In the genomic region with DNA sequence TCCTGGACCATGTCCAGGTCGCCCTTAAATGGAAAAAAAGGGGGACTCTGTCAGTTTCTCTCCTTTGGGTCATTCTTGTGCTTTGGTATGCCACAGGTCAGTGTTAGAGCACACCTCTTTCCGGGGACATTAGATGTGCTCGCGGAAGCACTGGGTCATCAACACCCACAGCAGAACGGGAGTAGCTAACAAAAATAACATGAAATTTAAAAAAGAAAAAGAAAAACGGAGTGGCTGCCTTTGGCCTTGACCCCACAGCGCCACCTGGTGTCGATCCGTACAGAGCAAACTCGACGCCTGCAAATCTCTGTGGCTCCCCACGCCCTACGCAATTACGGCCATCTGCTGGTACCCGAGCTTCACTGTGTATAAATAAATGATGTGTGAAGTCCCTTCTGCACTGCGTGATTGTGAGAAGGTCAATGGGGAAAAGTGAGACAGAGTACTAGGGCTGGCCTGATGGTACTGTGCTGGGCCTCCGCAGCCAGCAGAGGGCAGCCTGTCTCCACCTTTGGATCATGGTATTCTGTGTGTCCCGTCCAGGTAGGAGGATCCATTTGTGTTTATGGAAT, we compare ENCODE assay signal across 8 mouse cellular contexts.
DNase-seq lines count a peak whose midpoint lies in the region; ATAC-seq and TF ChIP-seq lines count a peak whose summit lies in the region.

No protein-coding gene starts in this region.

- no peaks in the 10 kb centered on the region for H3K36me3 ChIP-seq in hindbrain, embryonic 11.5 days (ENCODE audit: control insufficient read depth, insufficient read depth, low read length)
- H3K36me3 ChIP-seq in lung, embryonic 14.5 days (ENCODE audit: insufficient read depth): no peaks in the 10 kb centered on the region

- H3K27me3 ChIP-seq in hindbrain, embryonic 11.5 days (ENCODE audit: control insufficient read depth, insufficient read depth, low read length): no peaks in the 10 kb centered on the region
- H3K27me3 ChIP-seq in lung, embryonic 14.5 days (ENCODE audit: insufficient read depth, low read length): no peaks in the 10 kb centered on the region

- H3K4me2 ChIP-seq in hindbrain, embryonic 11.5 days (replicated peaks; ENCODE audit: low read depth, low read length): peak overlapping the region; percentile 25
- peak overlapping the region; percentile 49 for H3K4me2 ChIP-seq in lung, embryonic 14.5 days

- H3K27ac ChIP-seq in hindbrain, embryonic 11.5 days (ENCODE audit: low read depth, low read length): no peak overlapping the region
- no peak overlapping the region for H3K27ac ChIP-seq in lung, embryonic 14.5 days (ENCODE audit: low read depth)

- WGBS in hindbrain, embryonic 11.5 days: 15% methylated on average over 18 of the region's 18 CpGs
- WGBS in lung, embryonic 14.5 days: 9% methylated on average over 18 of the region's 18 CpGs

- no peak overlapping the region for H3K9ac ChIP-seq in hindbrain, embryonic 11.5 days (ENCODE audit: low read depth, low read length)
- no peak overlapping the region for H3K9ac ChIP-seq in lung, embryonic 14.5 days

- no peak overlapping the region; the same call in 1 of the 2 replicates for H3K4me3 ChIP-seq in hindbrain, embryonic 11.5 days (ENCODE audit: low read depth, low read length)
- peak overlapping the region; percentile 12; the same call in 1 of the 2 replicates for H3K4me3 ChIP-seq in lung, embryonic 14.5 days (ENCODE audit: low read depth, low read length)

- no peaks in the 10 kb centered on the region for H3K4me1 ChIP-seq in hindbrain, embryonic 11.5 days (replicated peaks; ENCODE audit: control insufficient read depth, insufficient read depth, low read length)
- H3K4me1 ChIP-seq in lung, embryonic 14.5 days (ENCODE audit: insufficient read depth): no peaks in the 10 kb centered on the region

- DNase-seq in ES-CJ7 (ENCODE audit: low read depth, low spot score): peak; percentile 67
- DNase-seq in brain, adult 2 months (ENCODE audit: low read depth, low spot score): peak; percentile 71
- DNase-seq in fibroblast of lung, adult 2 months (ENCODE audit: low read depth): peak; percentile 24
- DNase-seq in hindbrain, embryonic 11.5 days (ENCODE audit: low spot score): peak; percentile 79
- peak; percentile 29 for DNase-seq in layer of hippocampus, adult 9-10 months (ENCODE audit: low spot score)
- peak; percentile 88 for DNase-seq in lung, embryonic 14.5 days
- peak; percentile 50 for DNase-seq in ovary, postnatal 36 days (ENCODE audit: low spot score)
- peak; percentile 65 for DNase-seq in urinary bladder, postnatal 14 days (ENCODE audit: low spot score)

- ATAC-seq in hindbrain, embryonic 11.5 days (ENCODE audit: low FRiP score): peak; percentile 94
- ATAC-seq in lung, embryonic 14.5 days (ENCODE audit: insufficient read depth): peak; percentile 97

- H3K9me3 ChIP-seq in hindbrain, embryonic 11.5 days (ENCODE audit: control insufficient read depth, low read length): no peaks in the 10 kb centered on the region
- no peaks in the 10 kb centered on the region for H3K9me3 ChIP-seq in lung, embryonic 14.5 days (ENCODE audit: low read depth, low read length)

- TF ChIP-seq CTCF in lung, embryonic 14.5 days (IDR thresholded peaks at IDR 0.05; ENCODE audit: low read depth): peak; percentile 86

Comparison
In these comparisons a context has a peak if more than half of its experiments do, and no peak if none do; other contexts are left out.
1. DNase-seq: peak in every context shown above with its lines; median percentile 88 in lung, embryonic 14.5 days; 79 in hindbrain, embryonic 11.5 days; 71 in brain, adult 2 months; 67 in ES-CJ7; 65 in urinary bladder, postnatal 14 days; 50 in ovary, postnatal 36 days; 29 in layer of hippocampus, adult 9-10 months; 24 in fibroblast of lung, adult 2 months.